Mouse (Mus musculus) olfactory bulb, adult 2 months (tissue): ENCODE results near the gene Galr3.

ENCODE experiments used
- CTCF ChIP-seq: fragments of 200-500 bp; IDR thresholded peaks from 2 replicates; pipeline ENCODE4 v1.5.1; 2012; ENCODE audit warnings: low read depth, mild to moderate bottlenecking, low read length, moderate library complexity; ENCODE audit not compliant: insufficient read depth
- POLR2A ChIP-seq: fragments of 200-500 bp; IDR thresholded peaks from 2 replicates; pipeline ENCODE4 v1.6.1; 2012; ENCODE audit warnings: mild to moderate bottlenecking, low read depth, low read length, moderate library complexity; ENCODE audit not compliant: insufficient read depth

DNA sequence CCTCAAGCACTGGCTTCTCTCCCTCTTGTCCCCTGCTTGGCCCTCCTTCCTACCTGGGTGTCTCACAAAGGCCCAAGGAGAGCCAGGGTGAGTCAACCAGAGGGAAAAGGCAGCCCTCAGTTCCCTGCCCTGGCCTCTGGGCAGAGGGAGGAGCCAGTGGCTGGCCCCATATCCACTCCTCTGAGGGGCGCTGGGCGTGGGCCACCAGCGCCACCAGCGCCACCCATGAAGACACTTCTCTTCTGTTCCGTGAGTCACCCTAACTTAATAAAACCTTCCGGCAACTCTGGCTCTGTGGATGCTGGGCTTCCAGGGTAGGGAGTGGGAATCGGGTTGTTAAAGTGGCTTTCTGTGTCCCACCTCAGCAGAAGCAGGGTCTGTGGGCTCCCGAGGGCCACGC is 36.1 kb upstream of the Galr3 start:
- TF ChIP-seq CTCF (no peak), POLR2A (no peak)
